Mouse (Mus musculus): ENCODE data around the gene Ccdc57.

DNA sequence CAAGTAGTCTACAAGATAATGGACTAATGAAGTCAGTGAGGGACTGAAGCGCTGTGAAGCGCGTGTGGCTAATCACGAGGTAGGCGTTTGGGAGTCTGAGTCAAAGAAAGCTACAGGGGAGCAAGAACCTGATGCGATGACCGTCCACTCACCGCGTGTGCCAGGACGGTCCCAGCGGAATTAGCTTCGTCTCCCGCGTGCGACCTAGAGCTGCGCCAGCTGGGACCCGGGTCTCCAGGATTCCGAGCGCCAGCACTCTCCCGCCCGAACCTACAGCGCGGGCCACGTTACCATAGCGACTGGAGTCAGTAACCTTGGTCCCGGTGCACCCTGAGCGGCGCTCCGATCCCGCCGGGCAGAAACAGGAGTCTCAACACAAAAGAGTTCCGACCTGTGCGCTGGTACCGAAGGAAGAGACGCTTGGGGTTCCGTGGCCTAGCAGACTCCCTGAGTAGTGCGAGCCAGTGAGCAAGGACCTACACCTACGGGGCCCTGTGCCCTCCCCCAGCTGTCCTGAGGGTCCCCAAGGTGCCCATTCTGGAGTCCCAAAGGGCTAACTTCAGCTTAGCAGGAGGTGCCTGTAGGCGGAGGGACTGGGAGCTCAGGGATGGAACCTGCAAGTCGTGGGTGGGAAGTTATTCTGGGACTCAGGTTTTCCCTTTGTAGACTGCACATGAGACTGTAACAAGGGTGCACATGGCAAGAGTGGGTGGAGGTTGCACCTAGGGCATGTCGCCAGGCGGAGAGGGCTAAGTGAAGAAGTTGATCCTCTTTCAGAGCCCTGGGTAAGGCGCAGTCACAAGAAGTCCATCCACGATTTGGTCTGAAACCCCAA is at the start of gene Ccdc57:
- no peak for TF ChIP-seq CTCF (IDR thresholded peaks at IDR 0.05; ENCODE audit: low read depth)
- TF ChIP-seq EP300 (IDR thresholded peaks at IDR 0.05; ENCODE audit: low read depth), result no peak
